Mouse (Mus musculus) erythroblast, embryonic 14.5 days (primary cell): ENCODE measurements around the gene Olfr665. TPM values are rescaled to one million over a fixed set of nuclear protein-coding genes. Genes with fewer than 3 reads are reported as not detected.
"Not testable (repeated sequence)": the region's sequence is repeated elsewhere in the genome, so short reads cannot be mapped to it uniquely, and the experiment has no call there.

Experiments
- H3K27me3 ChIP-seq: 2 replicates; pipeline ENCODE4 v1.6.1; 2012; ENCODE audit warnings: inconsistent platforms; ENCODE audit not compliant: control insufficient read depth
- H3K36me3 ChIP-seq: 2 replicates; pipeline ENCODE4 v1.6.1; 2012; ENCODE audit warnings: mild to moderate bottlenecking, inconsistent platforms; ENCODE audit not compliant: control insufficient read depth
- H3K4me1 ChIP-seq: 2 replicates; pipeline ENCODE4 v1.6.1; 2012; ENCODE audit warnings: inconsistent platforms; ENCODE audit not compliant: control insufficient read depth
- H3K4me3 ChIP-seq: replicated peaks from 2 replicates; pipeline ENCODE3; 2012; ENCODE audit warnings: moderate library complexity, mild to moderate bottlenecking, inconsistent platforms
- H3K9me3 ChIP-seq: 2 replicates; pipeline ENCODE4 v1.6.1; 2012; ENCODE audit warnings: low read length, inconsistent platforms, mixed read lengths; ENCODE audit not compliant: control insufficient read depth
- GATA1 ChIP-seq: IDR thresholded peaks from 2 replicates; pipeline ENCODE4 v1.6.1; 2012; ENCODE audit warnings: low read length, inconsistent platforms, mixed read lengths
- TAL1 ChIP-seq: IDR thresholded peaks from 3 replicates; pipeline ENCODE4 v1.6.1; 2012; ENCODE audit warnings: low read length, inconsistent platforms, mixed read lengths
- polyA plus RNA-seq: library from polyadenylated mRNA; stranded (reverse); fragments of >175 nt; gene quantifications from 2 replicates; pipeline ENCODE4 v1.2.3, GENCODE M21; 2012

The Olfr665 gene
- polyA plus RNA-seq, result not detected in 2 replicates

DNA sequence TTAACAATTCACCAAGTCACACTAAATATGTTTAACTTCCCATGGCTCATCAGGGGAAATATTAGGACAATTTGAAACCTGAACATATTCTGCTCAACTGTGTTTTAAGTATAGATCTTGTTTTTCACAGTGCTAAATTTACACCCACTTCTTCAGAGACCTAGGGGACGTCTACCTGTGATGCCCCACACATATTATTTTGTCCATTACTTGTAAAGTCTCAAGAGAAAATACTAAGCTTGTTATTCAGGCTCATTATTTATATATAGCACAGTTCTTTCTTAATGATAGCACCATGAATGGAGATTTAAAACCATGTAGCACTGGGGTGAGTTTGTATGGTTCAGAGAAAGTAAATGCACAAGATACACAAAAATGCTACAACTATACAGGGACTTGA lies at the start of gene Olfr665:
TSS of gene Olfr665 (plus strand) at position 301 of the 400 bp plus-strand sequence.
- no peaks in the 10 kb centered on the region for H3K27me3 ChIP-seq
- no peak within 1 kb of the TSS for H3K4me3 ChIP-seq
- no peak for TF ChIP-seq GATA1
- no peak for TF ChIP-seq TAL1
- no peaks in the 10 kb centered on the region for H3K36me3 ChIP-seq
- H3K4me1 ChIP-seq, result no peaks in the 10 kb centered on the region
- H3K9me3 ChIP-seq, result no peaks in the 10 kb centered on the region

DNA sequence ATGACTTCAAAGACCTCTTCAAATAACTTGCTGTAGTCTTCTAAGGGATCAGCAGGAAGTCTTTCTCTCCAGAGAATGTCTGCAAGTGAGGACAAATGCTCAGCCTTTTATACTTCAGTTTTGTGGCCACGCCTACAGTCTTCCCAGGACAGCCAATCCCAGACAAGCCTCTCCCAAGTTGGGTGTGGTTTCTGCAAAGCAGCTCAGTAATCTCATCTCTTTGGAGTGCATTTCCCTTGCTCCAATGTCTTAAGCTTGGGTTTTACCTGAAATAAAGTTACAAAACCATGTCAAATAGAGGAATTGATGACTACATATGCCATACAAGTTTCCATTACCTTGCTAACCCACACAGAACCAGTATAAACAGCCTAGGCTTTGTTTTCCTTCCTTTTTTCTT lies 35.3 kb upstream of the Olfr665 start, which contains the start of gene Usp17lb:
TSS of gene Usp17lb (minus strand) at position 101 of the 400 bp plus-strand sequence.
- TF ChIP-seq TAL1 (no peak), GATA1 (no peak)
- no peaks in the 10 kb centered on the region for H3K36me3 ChIP-seq

DNA sequence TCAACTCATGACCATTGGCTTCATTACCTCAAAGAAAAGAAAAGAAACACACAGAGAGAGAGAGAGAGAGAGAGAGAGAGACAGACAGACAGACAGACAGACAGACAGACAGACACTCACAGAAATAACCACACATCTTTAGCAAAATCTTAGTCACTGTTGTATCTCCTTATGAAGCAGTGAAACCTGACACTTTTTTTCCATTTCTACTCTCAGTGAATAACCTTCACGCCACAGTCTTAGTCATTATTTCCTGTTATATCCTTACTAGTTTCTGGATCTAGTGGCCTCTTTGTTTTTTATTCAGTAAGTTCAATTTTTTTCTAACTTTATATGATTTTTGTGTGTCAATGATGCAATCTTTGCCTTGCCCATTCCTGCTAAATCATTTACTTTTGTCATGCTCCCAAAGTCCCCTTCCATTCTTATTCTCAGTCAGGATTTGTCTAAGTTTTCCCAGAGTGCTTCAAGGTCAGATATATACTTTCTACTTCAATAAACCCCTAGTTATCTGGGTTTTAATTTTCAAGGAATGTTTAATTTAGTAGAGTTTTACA lies 34.0 kb upstream of the Olfr665 start:
- Histone ChIP-seq H3K36me3 (no peaks in the 10 kb centered on the region), H3K4me3 (no peak overlapping the region), H3K4me1 (no peaks in the 10 kb centered on the region), H3K9me3 (peaks cover 11% of the 10 kb centered on the region), H3K27me3 (no peaks in the 10 kb centered on the region)
- no peak for TF ChIP-seq TAL1
- no peak for TF ChIP-seq GATA1

More for the DNA sequence above, 35.3 kb upstream of the Olfr665 start, which contains the start of gene Usp17lb:
- Histone ChIP-seq H3K4me3 (no peak within 1 kb of the TSS), H3K9me3 (peaks cover 11% of the 10 kb centered on the region), H3K4me1 (no peaks in the 10 kb centered on the region), H3K27me3 (no peaks in the 10 kb centered on the region)

DNA sequence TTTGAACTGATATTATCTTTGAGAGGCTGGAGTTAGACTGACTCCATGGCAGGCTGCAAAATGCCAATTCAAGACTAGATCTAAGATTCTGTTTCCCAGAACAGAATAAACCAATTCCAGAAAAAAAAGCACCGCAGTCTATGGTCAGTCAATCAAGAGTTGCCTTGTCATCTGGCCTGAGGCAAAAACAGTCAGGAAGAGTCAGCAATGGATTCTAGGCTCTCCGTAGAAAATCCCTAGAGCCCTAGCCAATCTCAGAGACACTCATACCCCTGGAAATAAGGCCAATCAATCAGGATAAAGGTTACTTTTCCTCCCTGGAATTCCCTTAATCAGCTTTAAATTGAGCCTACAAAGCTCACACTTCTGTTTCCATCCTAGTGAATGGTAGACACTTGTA lies 26.3 kb upstream of the Olfr665 start:
- not testable (repeated sequence) for H3K4me3 ChIP-seq, H3K36me3 ChIP-seq, H3K9me3 ChIP-seq, H3K27me3 ChIP-seq, H3K4me1 ChIP-seq

DNA sequence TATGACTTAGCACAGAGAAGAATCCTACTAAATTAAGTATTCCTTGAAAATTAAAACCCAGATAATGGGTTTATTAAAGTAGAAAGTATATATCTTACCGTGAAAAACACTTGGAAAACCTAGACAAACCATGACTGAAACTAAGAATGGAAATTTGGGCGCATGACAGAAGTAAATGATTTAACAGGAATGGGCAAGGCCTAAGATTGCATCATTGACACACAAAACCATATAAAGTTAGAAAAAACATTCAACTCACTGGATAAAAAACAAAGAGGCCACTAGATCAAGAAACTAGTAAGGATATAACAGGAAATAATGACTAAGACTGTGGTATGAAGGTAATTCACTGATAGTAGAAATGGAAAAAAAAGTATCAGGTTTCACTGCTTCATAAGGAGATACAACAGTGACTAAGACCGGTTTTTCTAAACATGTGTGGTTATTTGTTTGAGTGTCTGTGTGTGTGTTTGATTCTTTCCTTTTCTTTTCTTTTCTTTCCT lies 22.5 kb upstream of the Olfr665 start:
- TF ChIP-seq GATA1 (no peak), TAL1 (no peak)
- no peaks in the 10 kb centered on the region for H3K36me3 ChIP-seq

DNA sequence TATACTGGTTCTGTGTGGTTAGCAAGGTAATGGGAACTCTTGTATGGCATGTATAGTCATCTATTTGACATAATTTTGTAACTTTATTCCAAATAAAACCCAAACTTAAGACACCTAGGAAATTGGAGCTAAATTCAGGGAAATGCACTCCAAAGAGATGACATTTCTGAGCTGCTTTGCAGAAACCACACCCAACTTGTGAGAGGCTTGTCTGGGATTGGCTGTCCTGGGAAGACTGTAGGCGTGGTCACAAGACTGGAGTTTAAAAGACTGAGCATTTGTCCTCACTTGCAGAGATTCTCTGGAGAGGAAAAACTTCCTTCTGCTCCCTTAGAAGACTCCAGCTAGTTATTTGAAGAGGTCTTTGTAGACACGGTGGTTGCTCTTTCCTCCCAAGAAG lies 21.1 kb upstream of the Olfr665 start, which contains the start of gene Usp17la:
TSS of gene Usp17la (plus strand) at position 301 of the 400 bp plus-strand sequence.
- H3K4me3 ChIP-seq, H3K9me3 ChIP-seq, H3K27me3 ChIP-seq: not testable (repeated sequence)

More for the DNA sequence above, 22.5 kb upstream of the Olfr665 start:
- Histone ChIP-seq H3K4me3 (no peak overlapping the region), H3K4me1 (no peaks in the 10 kb centered on the region), H3K27me3 (no peaks in the 10 kb centered on the region), H3K9me3 (peaks cover 5% of the 10 kb centered on the region)

DNA sequence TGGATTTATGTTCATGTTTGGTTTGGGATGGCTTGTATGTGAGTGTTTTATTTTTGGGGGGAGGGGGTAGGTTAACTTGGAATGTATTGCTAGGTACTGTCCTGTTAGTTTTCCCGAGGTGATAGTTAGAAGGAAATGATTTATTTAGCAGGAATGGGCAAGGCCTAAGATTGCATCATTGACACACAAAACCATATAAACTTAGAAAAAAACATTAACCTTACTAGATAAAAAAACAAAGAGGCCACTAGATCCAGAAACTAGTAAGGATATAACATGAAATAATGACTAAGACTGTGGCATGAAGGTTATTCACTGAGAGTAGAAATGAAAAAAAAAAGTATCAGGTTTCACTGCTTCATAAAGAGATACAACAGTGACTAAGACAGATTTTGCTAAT lies 20.1 kb upstream of the Olfr665 start:
- Histone ChIP-seq H3K4me3 (no peak overlapping the region), H3K4me1 (no peaks in the 10 kb centered on the region), H3K36me3 (no peaks in the 10 kb centered on the region), H3K9me3 (peaks cover 5% of the 10 kb centered on the region), H3K27me3 (no peaks in the 10 kb centered on the region)
- TF ChIP-seq TAL1, result no peak
- no peak for TF ChIP-seq GATA1

More for the DNA sequence above, 21.1 kb upstream of the Olfr665 start, which contains the start of gene Usp17la:
- H3K4me1 ChIP-seq, H3K36me3 ChIP-seq: not testable (repeated sequence)

DNA sequence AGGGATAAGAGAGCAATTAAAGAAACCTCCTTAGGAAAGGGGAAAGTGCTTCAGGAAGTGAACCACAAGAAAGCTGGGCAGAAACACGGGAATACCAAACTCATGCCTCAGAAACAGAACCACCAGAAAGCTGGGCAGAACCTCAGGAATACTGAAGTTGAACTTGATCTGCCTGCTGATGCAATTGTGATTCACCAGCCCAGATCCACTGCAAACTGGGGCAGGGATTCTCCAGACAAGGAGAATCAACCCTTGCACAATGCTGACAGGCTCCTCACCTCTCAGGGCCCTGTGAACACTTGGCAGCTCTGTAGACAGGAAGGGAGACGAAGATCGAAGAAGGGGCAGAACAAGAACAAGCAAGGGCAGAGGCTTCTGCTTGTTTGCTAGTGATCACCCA lies 16.4 kb upstream of the Olfr665 start:
- TF ChIP-seq TAL1 (no peak), GATA1 (no peak)
- Histone ChIP-seq H3K27me3 (no peaks in the 10 kb centered on the region), H3K4me3 (no peak overlapping the region), H3K4me1 (no peaks in the 10 kb centered on the region), H3K36me3 (no peaks in the 10 kb centered on the region), H3K9me3 (peaks cover 5% of the 10 kb centered on the region)

DNA sequence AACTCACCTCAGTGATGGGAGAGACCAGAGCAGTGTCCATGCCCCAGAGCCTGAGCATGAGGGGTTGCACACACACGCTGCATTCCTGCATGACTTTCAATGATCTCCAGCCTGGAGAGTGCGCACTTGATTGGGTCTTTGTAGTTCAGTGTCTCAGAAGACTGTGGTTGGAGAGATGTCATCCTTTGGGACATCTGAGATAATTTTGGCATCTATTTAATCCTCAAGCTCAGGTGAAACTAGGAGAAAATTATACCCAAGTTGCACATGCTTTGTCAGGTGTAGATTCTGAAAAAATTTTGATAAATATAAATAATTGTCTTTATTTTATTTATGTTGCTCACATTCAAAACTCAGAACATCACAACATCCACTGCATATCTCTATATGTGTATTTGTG lies 18.0 kb downstream of the Olfr665 start, which contains the start of gene Olfr666:
TSS of gene Olfr666 (minus strand) at position 101 of the 400 bp plus-strand sequence.
- no peaks in the 10 kb centered on the region for H3K36me3 ChIP-seq
- TF ChIP-seq TAL1, result no peak
- TF ChIP-seq GATA1, result no peak
- no peaks in the 10 kb centered on the region for H3K4me1 ChIP-seq
- no peaks in the 10 kb centered on the region for H3K27me3 ChIP-seq
- H3K9me3 ChIP-seq, result peaks cover 3% of the 10 kb centered on the region; the same call in 1 of the 2 replicates
- H3K4me3 ChIP-seq, result no peak within 1 kb of the TSS

DNA sequence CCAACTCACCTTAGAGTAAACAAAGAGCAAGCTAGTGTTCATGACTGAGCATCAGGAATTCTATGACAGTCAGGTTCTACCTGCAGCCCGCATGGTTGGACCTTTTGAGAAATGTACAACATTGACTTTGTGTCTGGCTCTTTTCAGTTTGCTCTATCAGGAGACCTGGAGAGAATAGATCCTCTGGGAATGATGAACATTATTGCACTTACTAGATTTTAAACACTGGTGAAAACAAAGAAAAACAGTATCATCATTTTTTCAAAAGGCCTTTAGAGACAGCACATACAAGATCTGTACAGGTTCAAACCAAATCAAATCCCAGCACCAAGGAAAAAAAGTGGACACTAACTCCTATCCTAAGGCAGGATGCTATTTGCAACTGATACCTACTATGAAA lies 43.6 kb downstream of the Olfr665 start, which contains the start of gene Olfr667:
TSS of gene Olfr667 (minus strand) at position 101 of the 400 bp plus-strand sequence.
- Histone ChIP-seq H3K4me1 (no peaks in the 10 kb centered on the region), H3K4me3 (no peak within 1 kb of the TSS), H3K9me3 (peaks cover 5% of the 10 kb centered on the region), H3K36me3 (no peaks in the 10 kb centered on the region), H3K27me3 (no peaks in the 10 kb centered on the region)
- no peak for TF ChIP-seq GATA1
